Mouse (Mus musculus) heart, adult 18-20 months (tissue): Measurements from ENCODE around the gene 2010111I01Rik. TPM values are rescaled to one million over a fixed set of nuclear protein-coding genes. Genes with fewer than 3 reads are reported as not detected.
A peak's percentile ranks its signal among the peaks of the same experiment; 100 is the strongest.

Source experiments
- DNase-seq, 2 experiments: peaks; one replicate each; pipeline ENCODE4 v3.0.0; 2021 to 2022; ENCODE audit warnings: mixed read lengths in 1 of 2
- total RNA-seq, 2 experiments: library from RNA; stranded (reverse); gene quantifications; 2 replicates each; pipeline ENCODE4 v1.2.3; 2021

The 2010111I01Rik gene
- total RNA-seq, 2 experiments from 2014 or later: 82.0 to 84.9 TPM

DNA sequence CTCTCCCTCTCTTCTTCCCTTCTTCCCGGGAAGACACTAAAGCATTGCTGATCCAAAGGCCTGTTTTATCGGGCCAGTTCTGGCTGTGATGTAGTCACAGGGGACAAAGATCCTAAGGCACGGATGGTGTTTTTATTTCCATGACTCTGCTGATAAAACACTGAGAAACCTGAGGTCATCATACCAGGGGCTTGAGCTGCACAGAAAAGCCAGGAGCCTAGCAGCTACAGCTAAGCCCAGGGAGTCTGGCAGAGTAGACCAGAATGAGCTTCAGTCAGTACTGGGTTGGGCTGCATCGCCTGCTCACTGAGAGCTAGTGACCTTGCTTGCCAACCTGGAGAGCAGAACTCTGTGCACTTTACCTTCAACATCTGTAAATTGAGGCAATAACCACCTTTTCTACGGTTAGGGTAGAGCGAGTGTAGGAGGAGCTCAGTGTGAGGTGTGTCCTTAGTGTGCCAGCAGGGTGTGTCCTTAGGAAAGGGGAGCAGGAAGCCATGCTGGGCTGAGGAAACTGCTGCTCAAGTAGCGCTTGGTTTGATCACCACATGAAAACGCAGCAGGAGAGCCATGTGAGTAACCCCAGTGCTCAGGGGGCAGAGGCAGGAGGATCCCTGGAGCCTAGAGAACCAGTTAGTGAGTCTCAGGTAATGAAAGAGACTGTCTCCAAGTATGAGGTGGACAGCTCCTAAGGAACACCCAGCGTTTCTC, 186.5 kb downstream of the 2010111I01Rik start:
- peak; percentile 39 to 55 for DNase-seq

DNA sequence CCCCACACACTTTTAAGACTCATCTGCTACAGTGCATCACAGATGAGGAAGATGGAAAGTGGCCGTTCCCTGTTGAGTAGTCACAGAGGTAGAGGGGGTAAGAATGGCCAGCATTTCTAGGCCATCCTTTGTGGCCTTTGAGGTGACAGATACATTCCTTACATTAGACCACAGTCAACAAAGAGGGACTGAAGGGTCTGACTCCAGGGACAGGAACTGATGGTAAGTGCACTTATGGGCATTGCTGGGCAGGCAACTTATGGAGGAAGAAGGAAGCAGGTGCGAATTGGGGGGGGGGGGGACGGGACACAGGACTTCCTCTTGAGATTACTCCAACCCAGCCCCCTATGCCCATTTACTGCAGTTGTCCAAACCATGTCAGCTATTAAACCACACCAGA, 187.8 kb downstream of the 2010111I01Rik start:
- DNase-seq: peak in 1 of 2 experiments; percentile 8

DNA sequence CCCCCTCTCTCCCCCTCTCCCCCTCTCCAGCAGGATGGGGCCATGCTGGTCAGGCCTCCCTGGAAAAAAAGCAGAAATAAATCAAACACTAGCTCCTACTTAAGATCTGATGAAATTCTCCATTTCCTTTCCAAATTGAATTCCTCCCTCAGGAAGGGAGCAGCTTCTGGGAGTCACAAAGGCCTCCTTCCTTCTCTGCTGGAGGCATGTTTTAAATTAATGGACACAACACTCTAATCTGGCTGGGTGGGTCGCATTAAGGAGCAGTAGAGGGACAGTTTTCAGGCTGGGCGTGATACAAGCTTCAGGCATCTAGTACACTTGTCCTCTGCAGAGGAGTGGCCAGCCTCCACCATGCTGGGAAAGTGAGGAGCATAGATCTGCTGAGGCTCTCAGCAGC, 188.7 kb downstream of the 2010111I01Rik start:
- peak in 1 of 2 experiments; percentile 56 for DNase-seq

DNA sequence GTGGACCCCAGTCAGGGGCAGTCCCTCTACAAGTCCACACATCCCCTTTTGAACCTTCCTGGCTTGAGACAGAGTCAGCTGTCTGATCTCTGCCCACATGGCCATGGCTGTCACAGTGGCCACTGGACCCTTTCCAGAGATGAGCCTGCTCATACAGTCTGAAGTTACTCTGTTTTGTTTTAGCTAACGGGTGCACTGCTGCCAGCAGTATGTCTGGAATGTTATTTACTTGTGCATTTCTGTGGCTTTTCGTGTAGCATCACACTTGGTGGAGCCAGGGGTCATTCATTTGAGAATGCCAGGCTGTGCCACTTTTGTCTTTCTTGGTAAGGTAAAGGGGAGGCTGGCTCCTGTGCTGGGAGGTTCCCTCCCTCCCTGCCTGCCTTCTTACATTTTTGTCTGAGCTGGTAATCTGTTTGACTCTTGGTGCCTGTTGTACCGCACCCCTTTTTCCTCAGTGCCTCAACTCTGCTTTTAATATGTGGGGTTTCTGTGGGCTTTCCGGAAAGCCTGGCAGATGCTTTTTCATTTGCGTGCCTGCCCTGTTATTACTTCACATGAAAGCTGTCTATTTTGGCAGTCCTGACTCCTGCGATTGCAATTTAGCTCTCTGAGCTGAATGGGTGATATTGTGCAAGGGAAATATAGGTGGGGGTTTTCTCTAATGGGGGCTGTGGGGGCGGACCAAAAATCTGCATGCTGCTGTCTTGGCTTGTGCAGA, 190.3 kb downstream of the 2010111I01Rik start:
- DNase-seq: peak in 1 of 2 experiments; percentile 29

DNA sequence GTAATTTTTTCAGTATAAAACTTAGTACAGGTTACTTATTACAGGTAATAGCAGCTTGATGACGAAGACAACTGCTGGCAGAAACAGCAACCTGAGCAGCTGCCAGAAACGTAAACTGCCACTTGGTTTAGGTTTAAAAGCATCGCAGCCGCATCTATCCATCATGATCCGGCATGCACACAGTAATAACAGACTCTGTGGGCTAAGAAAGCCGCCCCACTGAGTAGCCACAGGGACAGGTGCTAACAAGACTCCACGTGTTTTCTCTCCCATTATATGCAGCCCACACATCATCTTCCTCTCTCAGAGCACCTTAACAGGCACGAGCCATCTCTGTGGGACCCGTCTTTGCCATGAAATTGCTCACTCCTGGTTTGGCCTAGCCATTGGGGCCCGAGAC, 191.6 kb downstream of the 2010111I01Rik start:
- DNase-seq: no peak

DNA sequence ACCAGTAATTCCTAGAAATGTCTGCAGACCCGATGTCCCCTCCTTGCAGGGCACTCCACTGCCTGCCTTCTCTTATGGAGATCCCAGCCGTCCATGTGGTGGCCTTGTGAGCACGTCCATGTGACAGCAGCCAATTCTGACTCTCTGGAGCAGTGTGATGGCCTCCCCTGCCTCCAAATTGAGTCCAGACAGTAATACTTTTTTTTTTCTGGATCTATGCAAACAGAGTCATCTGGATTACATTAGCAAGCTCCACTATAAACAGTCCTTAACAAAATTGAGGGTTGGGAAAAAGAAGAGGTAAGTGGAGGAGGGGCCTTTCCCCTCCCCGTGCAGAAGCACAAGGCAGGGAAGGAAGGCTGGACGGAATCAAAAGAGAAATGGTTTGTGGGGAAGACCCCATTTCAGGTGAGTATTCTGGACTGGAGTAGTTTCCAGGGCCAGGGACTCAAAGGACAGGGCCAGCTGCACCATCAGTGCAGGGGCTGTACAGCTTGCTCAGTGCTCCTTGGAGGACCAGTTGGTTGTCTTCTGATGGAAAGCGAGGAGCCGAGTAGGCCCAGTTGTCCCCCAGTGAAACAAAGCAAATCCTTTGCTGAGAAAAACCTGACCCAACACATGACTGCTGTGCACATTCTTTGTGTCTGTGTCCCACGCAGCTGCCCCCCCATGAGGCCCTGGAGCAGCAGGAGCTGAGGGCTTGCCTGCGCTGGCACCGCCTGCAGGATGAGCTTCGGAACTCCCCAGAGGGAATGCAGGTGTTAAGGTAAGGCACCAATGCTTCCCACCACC, 205.8 kb downstream of the 2010111I01Rik start:
- no peak for DNase-seq

DNA sequence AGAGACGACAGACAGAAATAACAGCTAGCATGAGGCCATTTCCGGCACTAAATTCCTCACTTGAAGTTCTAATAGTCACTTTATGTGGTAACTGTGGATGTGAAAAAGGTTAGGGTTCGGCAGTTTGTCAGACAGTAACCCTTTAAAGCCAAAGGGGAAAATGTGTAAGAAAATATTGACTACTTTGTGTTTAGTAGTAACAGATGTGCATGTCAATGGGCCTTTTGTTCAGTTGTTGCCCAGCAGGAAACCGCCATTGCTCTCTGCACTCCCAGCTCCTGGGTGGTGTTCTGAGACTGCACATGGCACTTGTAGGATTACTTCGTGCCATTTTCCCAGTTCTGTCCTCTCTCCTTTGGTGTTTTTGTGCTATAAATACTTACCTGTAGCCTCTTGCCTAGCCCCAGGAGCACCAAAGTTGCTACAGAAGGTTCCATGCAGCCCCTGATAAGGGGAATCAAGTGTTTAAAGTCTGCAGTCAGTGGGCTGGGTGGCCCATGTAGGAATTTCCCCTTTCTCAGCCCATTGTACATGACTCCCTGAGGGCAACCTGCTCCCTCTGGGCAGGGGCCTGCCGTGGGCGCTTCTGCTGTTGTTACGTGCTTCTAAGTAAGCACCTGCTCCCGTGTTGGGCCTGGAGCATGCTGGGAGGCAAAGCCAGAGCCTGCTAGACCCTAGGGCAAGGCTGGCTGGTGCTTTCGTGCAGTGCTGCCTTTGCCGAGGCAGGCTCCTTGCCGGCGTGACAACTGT, 206.8 kb downstream of the 2010111I01Rik start:
- DNase-seq: no peak

DNA sequence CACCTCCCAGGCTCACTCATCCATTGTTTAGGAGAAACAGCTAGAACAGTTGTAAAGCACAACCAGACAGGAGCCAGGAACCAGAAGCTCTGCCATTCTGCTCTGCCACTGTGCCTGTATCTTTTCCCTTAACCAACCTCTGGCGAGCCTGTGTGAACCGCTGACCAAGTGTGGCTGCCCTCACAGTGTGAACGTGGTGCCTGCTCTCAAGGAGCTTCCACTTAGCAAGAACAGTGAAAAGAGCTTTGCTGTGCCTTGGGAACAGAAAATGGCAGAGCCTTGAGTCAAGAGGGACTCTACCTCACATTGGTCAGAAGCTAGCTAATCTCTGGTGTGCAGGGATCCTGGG, 207.4 kb downstream of the 2010111I01Rik start:
- no peak for DNase-seq

DNA sequence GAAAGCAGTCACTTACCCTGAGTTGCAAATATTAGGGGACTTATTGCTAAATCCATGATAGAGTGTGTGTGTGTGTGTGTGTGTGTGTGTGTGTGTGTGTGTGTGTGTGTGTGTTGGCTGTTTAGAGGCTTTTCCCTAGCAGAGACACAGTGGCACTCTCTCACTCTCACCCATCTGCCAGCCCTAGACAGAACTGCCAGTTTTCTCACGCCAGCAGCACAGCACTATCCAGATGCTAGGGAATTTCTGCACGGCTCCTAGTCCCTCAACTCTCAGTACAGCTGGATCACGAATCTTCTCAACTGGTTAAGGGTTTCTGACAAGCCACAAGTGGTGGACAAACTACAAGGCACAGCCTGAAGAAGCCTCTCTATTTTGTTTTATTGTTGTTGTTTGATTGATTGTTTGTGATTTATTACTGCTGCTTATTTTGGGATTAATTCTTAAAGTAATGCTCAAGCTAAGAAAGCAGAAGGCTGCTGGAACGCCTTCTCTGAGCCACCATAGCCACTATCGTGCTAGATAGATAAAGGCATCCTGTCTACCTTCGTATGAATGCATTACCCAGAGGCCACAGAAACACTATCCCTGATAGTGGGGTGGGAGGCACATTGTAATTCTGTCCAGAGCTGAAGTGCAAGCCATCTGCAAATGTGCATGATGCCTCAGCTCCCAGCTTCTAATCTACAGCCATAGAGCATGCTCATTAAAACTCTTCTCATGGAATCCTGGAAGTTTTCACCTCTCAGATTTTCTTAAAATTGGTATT, 209.7 kb downstream of the 2010111I01Rik start:
- no peak for DNase-seq

DNA sequence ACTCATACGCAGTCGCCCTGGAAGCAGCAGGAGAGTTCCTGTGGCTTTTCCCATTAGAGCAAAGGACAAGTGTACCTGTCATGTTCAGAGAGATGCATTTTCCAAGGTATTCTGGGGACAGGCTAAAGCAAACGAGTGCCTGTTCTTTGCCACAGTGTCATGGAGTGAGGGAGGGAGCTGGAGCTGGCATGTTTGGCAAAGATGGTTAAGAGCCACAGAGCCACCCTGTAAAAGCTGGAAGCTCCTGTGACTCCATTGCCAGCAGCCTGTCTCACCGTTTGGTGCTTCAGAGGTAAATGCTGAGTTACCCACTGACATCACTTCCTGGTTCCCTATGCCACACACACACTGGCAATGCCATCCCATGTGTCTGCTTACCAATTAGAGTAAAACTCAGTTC, 211.4 kb downstream of the 2010111I01Rik start:
- no peak for DNase-seq

DNA sequence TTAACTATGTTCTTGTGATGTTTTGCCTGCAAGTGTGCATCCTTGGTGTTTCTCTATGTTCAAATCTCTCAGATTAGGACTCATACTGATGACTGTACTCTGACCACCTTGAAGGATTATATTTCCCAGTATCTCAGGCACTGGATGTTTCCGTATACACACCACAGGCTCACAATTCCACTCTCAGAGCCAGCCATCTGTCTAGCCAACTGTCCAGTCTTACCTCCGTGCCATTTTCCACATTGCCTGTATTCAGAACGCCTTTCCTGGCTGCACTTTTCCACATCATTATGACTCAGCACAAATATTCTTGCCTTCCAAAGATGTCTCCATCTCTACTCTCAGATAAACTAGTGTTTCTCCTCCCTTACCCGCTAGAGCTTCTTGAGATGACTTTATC, 212.5 kb downstream of the 2010111I01Rik start:
- DNase-seq: no peak

DNA sequence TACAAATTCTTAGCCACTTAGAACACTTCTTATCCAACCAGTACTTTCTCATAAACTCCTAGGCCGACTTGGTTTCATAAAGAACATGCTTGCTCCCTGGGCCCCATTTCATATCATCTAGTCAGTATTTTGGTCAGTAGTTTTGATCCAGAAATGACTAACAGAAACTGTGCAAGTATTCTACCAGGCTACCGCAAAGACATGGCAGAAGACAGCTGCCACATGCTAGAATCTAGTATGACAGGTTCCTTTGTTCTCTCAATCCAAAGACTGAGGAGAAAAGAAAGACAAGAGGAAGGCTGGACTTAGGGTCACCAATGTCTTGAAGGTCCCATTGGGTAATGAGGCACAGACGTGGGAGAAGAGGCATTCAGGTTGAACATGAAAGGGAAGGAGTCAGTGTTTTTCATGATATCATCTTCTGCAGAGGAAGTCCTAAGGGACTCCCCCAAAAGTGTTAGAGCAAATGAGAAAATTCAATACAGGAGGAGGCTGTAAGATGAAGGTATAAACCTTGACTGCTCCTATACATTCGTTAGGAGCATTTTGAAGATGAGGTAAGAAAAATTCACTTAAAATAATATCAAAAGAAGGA, 216.0 kb downstream of the 2010111I01Rik start:
- no peak for DNase-seq

DNA sequence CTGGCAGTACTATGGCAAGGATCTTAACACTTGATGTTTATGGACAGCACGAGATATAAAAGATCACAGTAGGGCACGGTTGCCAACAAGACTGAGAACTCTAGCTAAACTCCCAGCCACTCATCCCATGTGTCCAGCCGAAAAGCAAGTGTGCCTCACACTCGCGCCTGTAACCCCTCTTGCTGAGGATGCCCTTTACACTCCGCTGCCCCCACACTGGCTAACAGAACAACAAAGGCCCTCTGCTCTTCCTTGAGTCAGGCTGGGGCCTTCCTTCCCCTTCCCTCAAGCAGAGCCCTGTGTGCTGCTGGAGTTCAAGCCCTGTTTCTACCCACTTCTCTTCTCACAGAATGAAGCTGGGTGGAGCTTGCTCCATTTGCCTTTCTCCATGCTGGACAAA, 220.3 kb downstream of the 2010111I01Rik start:
- no peak for DNase-seq

DNA sequence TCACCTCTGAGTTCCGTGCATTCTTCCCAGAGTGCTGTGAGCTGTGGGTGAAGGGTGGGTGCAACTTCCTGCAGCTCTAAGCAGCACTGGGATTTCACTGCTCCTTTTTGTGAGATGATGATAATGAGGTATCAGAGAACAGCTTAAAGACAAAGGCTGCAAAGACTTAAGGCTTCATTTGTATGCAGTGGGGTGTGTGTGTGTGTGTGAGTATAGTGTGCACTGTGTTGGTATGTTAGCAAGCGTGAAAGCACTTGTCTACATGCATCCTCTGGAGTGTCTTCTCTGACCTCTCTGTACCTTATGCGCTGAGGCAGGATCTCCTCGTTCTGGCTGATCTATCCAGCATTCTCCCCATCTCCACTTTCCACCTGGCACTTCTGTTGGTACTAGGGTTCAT, 221.5 kb downstream of the 2010111I01Rik start:
- DNase-seq: no peak

DNA sequence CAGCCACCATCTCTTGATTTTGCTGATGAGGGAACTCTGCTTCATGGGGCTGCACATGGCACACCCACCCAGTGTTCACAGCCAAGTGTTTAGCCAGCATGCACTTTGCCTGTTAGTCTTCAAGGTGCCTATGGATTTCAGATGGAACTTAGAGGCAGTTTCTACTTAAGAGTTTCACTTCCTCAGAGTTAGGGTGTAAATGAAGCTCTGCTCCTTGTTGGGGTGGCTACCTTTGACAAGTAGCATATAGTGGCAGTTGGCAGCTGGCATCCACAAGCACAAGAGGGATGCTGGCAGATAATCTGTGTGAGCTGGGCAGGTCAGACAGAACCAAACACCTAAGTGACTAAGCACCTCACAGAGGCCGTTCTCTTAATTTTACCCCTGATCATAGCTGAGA, 221.9 kb downstream of the 2010111I01Rik start:
- DNase-seq: no peak

DNA sequence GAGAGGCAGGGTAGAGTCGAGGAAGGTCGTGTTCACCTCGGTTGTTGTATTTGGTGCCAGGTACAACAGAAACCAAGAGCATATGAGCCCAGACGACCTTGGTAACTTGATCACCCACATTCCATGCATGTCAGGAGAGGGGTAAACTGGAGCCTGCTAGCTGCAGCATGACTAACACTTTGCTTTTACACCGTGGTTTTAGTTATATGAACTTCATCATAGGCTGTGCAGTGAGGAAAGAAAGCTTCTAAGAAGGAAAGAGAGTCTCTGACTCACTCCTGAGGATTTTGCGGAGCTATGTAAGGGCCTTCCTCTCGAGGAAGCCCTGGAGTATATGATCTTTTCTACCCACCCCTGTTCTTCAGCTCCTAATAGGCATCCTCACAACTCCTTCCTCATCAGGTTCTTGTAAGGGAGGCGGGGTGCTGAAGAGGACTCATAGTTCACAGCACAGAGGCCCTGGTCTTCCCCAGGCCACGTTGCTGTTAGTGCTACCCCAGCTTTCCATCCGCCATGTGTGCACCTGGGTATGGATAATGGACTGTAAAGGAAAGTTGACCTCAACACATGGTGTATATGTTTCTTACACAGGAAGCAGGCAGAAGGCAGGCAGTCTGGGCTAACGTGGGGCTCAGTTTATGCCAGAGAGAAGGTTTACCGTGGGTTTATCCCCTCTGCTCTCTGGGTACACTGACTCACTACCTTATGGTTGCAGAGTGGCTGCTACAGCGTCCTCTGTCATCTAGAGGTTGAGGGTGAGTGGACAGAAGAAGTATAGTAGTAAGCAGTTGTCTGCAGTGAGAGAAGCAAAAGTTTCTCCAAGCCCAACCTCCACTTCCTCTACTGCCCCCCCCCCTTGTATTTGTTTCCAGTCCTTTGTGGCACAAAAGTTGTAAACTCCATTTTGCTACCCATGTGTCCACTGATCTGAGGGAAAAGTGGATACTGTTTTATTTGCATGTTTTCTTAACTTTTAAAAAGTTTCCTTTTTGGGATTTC, 222.8 kb downstream of the 2010111I01Rik start:
- peak; percentile 44 to 56 for DNase-seq

DNA sequence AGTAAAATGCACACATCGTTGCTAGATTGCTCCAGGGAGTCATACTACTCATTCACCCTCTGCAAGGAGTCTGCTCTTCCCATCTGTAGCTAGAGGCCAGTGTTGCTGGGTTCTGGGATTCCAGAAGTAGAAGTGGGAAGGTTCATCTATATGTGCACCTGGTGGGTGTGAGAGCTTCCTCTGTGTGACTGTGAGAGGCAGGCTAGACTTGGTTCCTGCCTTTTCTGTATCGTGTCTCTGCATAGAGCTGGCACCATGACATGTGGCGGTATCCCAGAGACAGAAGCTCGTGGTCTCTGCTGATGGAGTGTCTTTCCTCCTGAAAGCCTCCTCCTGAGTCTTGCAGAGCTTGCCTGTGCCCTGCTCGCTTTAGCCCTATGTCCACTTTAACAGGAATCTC, 223.6 kb downstream of the 2010111I01Rik start:
- DNase-seq: no peak

DNA sequence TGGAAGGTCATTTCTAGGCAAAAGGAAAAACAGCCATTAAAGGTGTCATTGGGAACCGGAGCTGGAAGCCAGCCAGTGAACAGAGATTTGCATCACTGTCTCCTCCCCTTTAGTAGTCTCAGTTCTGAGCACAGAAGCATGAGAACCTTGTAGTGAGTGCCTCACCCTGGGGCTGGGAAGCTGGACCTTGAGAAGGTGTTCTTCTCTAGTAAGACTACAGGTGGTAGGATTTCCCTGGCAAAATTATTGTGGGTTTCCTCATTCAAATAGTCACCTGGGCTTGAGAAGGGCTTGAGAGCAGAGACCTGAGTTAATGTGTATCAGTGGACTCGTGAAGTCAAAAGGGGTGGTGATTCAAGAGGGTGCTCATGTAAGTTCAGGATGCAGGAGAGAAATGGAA, 224.1 kb downstream of the 2010111I01Rik start:
- DNase-seq: no peak

DNA sequence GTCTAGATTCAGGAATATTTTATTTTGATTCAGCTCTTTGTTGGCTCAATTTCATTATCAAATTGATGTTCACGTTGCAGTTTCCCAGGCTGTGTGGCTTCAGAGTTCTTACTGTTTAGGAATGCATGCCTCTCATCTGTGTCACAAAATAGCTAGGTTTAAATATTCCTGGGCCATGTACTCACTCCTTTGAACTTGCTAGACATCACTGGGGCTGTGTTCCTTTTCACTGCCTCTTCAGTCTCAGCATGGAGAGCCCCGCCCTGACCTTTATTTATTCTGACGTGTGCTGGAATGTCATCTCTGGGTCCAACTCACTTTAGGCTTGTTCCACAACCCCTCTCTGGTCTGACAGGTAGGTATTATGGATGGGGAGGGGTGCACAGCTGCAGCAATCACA, 228.7 kb downstream of the 2010111I01Rik start:
- no peak for DNase-seq

DNA sequence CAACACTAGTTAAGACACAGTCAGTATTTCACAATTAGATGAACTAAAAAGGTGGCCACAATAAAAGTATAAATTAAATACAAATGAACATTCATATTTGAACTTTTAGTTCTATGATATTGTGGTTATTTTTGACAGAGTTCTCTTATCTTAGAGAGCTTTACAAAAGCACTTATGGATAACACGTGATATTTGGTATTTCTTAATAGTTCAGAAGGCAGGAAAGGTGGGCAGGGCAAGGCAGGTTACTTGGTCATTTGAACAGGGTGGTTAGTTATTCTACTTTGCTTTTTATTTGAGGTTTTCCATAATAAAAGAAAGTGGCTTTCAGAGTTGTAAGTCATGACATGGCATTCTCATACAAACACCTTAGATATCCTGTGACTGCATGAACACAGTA, 233.3 kb downstream of the 2010111I01Rik start:
- DNase-seq: no peak
